Comparison of ENCODE assay signal across 12 mouse cellular contexts in the genomic region with DNA sequence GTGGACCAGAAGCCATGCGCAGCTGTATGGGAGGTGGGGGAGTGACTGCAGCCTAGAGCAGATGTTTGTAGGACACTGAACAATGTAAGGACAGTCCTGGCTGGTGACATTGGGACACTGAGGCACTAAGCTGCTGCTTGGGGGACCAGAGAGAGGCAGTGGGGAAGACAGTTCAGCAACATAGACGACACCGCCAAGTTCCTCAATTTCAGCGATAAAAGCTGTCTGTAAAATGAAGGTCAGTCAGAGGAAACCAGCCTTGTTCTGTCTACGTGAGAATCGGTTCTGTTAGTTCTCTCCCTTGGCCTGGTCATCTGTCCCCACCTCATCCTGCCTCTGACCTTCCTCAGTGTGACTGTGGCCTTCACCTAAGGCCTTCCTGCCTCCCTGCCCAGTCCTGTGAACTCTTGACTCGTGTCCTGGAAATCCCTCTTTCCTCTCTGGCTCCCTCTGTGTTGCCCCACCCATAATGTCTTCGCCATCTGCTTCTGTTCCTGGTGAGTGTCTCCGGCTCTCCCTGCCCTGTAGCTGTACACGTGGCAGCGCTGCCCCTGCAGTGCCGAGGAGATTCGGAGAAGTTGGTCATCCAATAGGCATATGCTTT. TPM values are rescaled to one million over a fixed set of nuclear protein-coding genes. Genes with fewer than 3 reads are reported as not detected.
A peak's percentile ranks its signal among the peaks of the same experiment; 100 is the strongest.
DNase-seq lines count a peak whose midpoint lies in the region; ATAC-seq and TF ChIP-seq lines count a peak whose summit lies in the region.
"Had no signal": no experiment of that assay in that cellular context is flagged by ENCODE, and none has a peak within 500 bp of the region (broad histone marks: within the 10 kb centered on the region; RNA-seq: fewer than 3 reads in every experiment).

No protein-coding gene starts in this region.

- H3K27ac ChIP-seq in heart, embryonic 16.5 days (ENCODE audit: low read length) = peak overlapping the region; percentile 5
- H3K27ac ChIP-seq in hindbrain, embryonic 13.5 days = no peak overlapping the region
- H3K27ac ChIP-seq in forebrain, embryonic 10.5 days = no peak overlapping the region
- H3K27ac ChIP-seq: embryonic facial prominence, embryonic 12.5 days; left cerebral cortex, adult 2 months had no signal

- H3K27me3 ChIP-seq in heart, embryonic 16.5 days (ENCODE audit: control insufficient read depth, insufficient read depth, low read length) = no peaks in the 10 kb centered on the region
- H3K27me3 ChIP-seq in megakaryocyte, embryonic 14.5 days (replicated peaks) = peaks cover 7% of the 10 kb centered on the region
- H3K27me3 ChIP-seq in hindbrain, embryonic 13.5 days = no peaks in the 10 kb centered on the region
- H3K27me3 ChIP-seq in forebrain, embryonic 10.5 days (ENCODE audit: poor library complexity, severe bottlenecking) = no peaks in the 10 kb centered on the region
- H3K27me3 ChIP-seq: embryonic facial prominence, embryonic 12.5 days had no signal

- H3K4me1 ChIP-seq in lung, adult 2 months (ENCODE audit: control insufficient read depth, insufficient read depth, low read length) = peaks cover 4% of the 10 kb centered on the region; the same call in 1 of the 2 replicates
- peaks cover 15% of the 10 kb centered on the region for H3K4me1 ChIP-seq in heart, embryonic 16.5 days (ENCODE audit: control insufficient read depth, insufficient read depth, low read length)
- peaks cover 90% of the 10 kb centered on the region for H3K4me1 ChIP-seq in megakaryocyte, embryonic 14.5 days
- H3K4me1 ChIP-seq in hindbrain, embryonic 13.5 days (replicated peaks) = 0 out of 2 replicates have a peak, but pooled peaks cover 5% of the 10 kb centered on the region
- peaks cover 45% of the 10 kb centered on the region for H3K4me1 ChIP-seq in forebrain, embryonic 10.5 days

- TF ChIP-seq CTCF in lung, adult 2 months (IDR thresholded peaks at IDR 0.05; ENCODE audit: insufficient read depth, low read length) = no peak

- no peak overlapping the region for H3K4me2 ChIP-seq in heart, embryonic 16.5 days (ENCODE audit: low read depth, low read length)
- no peak overlapping the region for H3K4me2 ChIP-seq in hindbrain, embryonic 13.5 days
- H3K4me2 ChIP-seq: embryonic facial prominence, embryonic 12.5 days had no signal

- no peaks in the 10 kb centered on the region for H3K9me3 ChIP-seq in heart, embryonic 16.5 days (replicated peaks; ENCODE audit: control insufficient read depth, low read length)
- H3K9me3 ChIP-seq in megakaryocyte, embryonic 14.5 days = no peaks in the 10 kb centered on the region
- H3K9me3 ChIP-seq in hindbrain, embryonic 13.5 days = no peaks in the 10 kb centered on the region
- H3K9me3 ChIP-seq in forebrain, embryonic 10.5 days = no peaks in the 10 kb centered on the region
- H3K9me3 ChIP-seq: embryonic facial prominence, embryonic 12.5 days; G1E had no signal

- WGBS in lung, adult 2 months = 33% methylated on average over 13 of the region's 13 CpGs
- WGBS in heart, embryonic 16.5 days = 61% methylated on average over 13 of the region's 13 CpGs
- 68% methylated on average over 13 of the region's 13 CpGs for WGBS in hindbrain, embryonic 13.5 days
- 79% methylated on average over 13 of the region's 13 CpGs for WGBS in forebrain, embryonic 10.5 days

- peak; percentile 56 for DNase-seq in lung, postnatal 10 days
- no peak for DNase-seq in lung, adult 2 months
- peak; percentile 73 for DNase-seq in gastrocnemius, adult 18-20 months (ENCODE audit: low spot score)
- DNase-seq in layer of hippocampus, postnatal 14 days (ENCODE audit: low spot score in 2 of 2) = no peak
- DNase-seq in forebrain, embryonic 10.5 days (ENCODE audit: extremely low spot score, low spot score) = no peak

- TF ChIP-seq POLR2A in lung, adult 2 months (IDR thresholded peaks at IDR 0.05; ENCODE audit: borderline replicate concordance, extremely low read depth, low read depth, low read length) = no peak

- H3K9ac ChIP-seq in heart, embryonic 16.5 days (ENCODE audit: low read length) = no peak overlapping the region
- no peak overlapping the region for H3K9ac ChIP-seq in hindbrain, embryonic 13.5 days
- H3K9ac ChIP-seq: embryonic facial prominence, embryonic 12.5 days had no signal

- peak; percentile 67; the same call in 1 of the 2 replicates for ATAC-seq in heart, embryonic 16.5 days (replicated peaks; ENCODE audit: extremely low read depth, insufficient read depth, low FRiP score)
- ATAC-seq in hindbrain, embryonic 13.5 days (ENCODE audit: low FRiP score) = no peak

- no peaks in the 10 kb centered on the region for H3K36me3 ChIP-seq in heart, embryonic 16.5 days (ENCODE audit: control insufficient read depth, insufficient read depth)
- H3K36me3 ChIP-seq in megakaryocyte, embryonic 14.5 days (replicated peaks; ENCODE audit: low read length) = peaks cover 28% of the 10 kb centered on the region
- H3K36me3 ChIP-seq in hindbrain, embryonic 13.5 days = no peaks in the 10 kb centered on the region
- H3K36me3 ChIP-seq in forebrain, embryonic 10.5 days (replicated peaks) = no peaks in the 10 kb centered on the region
- H3K36me3 ChIP-seq: embryonic facial prominence, embryonic 12.5 days; G1E had no signal

- H3K4me3 ChIP-seq in lung, adult 2 months (replicated peaks; ENCODE audit: extremely low read depth, low read depth, low read length) = no peak overlapping the region
- H3K4me3 ChIP-seq in heart, embryonic 16.5 days (ENCODE audit: low read length) = no peak overlapping the region
- peak overlapping the region; percentile 52 for H3K4me3 ChIP-seq in megakaryocyte, embryonic 14.5 days (replicated peaks)
- no peak overlapping the region for H3K4me3 ChIP-seq in hindbrain, embryonic 13.5 days
- no peak overlapping the region for H3K4me3 ChIP-seq in forebrain, embryonic 10.5 days
- H3K4me3 ChIP-seq: embryonic facial prominence, embryonic 12.5 days; left cerebral cortex, adult 2 months had no signal

RNA-seq across cellular contexts. Expression of a gene that starts 11.0 kb away (rescaled TPM):
- polyA plus RNA-seq in lung, adult 2 months (2012; rRNA removed) = 22.9 and 23.0 TPM in 2 replicates
- 1 to 10 TPM; 1.0 to 2.4 TPM for total RNA-seq in gastrocnemius, adult 18-20 months (2021)
- polyA plus RNA-seq in heart, embryonic 16.5 days (2015; fragmentation: Nextera tagmentation; extraction: Ambion mirVana) = 33.1 and 33.5 TPM in 2 replicates
- polyA plus RNA-seq in megakaryocyte, embryonic 14.5 days (2012; ENCODE audit: insufficient read depth, low replicate concordance) = 22.8 and 31.2 TPM in 2 replicates
- 8.0 and 8.2 TPM in 2 replicates for polyA plus RNA-seq in hindbrain, embryonic 13.5 days (2015; fragmentation: Nextera tagmentation; extraction: Ambion mirVana)
- total RNA-seq in layer of hippocampus, postnatal 14 days (2021) = 10 to 100 TPM; 10.8 to 12.0 TPM
- polyA plus RNA-seq in forebrain, embryonic 10.5 days (2016; fragmentation: Nextera tagmentation; extraction: Ambion mirVana) = 8.4 and 8.8 TPM in 2 replicates
- polyA plus RNA-seq: G1E had no signal

RNA-seq across cellular contexts. Expression of a gene that starts 24.3 kb away (rescaled TPM):
- polyA plus RNA-seq in lung, adult 2 months (2012; rRNA removed) = 0.02 and 0.03 TPM in 2 replicates
- not detected for total RNA-seq in gastrocnemius, adult 18-20 months (2021)
- polyA plus RNA-seq in heart, embryonic 16.5 days (2015; fragmentation: Nextera tagmentation; extraction: Ambion mirVana) = 0.09 TPM in 1 of 2 replicates, not detected in the other
- not detected in 2 replicates for polyA plus RNA-seq in megakaryocyte, embryonic 14.5 days (2012; ENCODE audit: insufficient read depth, low replicate concordance)
- 0.42 and 0.48 TPM in 2 replicates for polyA plus RNA-seq in hindbrain, embryonic 13.5 days (2015; fragmentation: Nextera tagmentation; extraction: Ambion mirVana)
- total RNA-seq in layer of hippocampus, postnatal 14 days (2021) = 10 to 100 TPM; 22.9 to 23.9 TPM
- polyA plus RNA-seq in forebrain, embryonic 10.5 days (2016; fragmentation: Nextera tagmentation; extraction: Ambion mirVana) = 0.09 TPM in 1 of 2 replicates, not detected in the other
- polyA plus RNA-seq: embryonic facial prominence, embryonic 12.5 days; G1E; gonadal fat pad, adult 2 months had no signal

RNA-seq across cellular contexts. Expression of a gene that starts 25.1 kb away (rescaled TPM):
- 11.0 and 12.8 TPM in 2 replicates for polyA plus RNA-seq in lung, adult 2 months (2012; rRNA removed)
- not detected for total RNA-seq in gastrocnemius, adult 18-20 months (2021)
- 1.8 and 4.9 TPM in 2 replicates for polyA plus RNA-seq in heart, embryonic 16.5 days (2015; fragmentation: Nextera tagmentation; extraction: Ambion mirVana)
- not detected in 2 replicates for polyA plus RNA-seq in megakaryocyte, embryonic 14.5 days (2012; ENCODE audit: insufficient read depth, low replicate concordance)
- polyA plus RNA-seq in hindbrain, embryonic 13.5 days (2015; fragmentation: Nextera tagmentation; extraction: Ambion mirVana) = 0.05 and 0.13 TPM in 2 replicates
- total RNA-seq in layer of hippocampus, postnatal 14 days (2021) = under 1 TPM; 0.07 to 0.12 TPM
- not detected in 2 replicates for polyA plus RNA-seq in forebrain, embryonic 10.5 days (2016; fragmentation: Nextera tagmentation; extraction: Ambion mirVana)
- polyA plus RNA-seq: G1E had no signal

RNA-seq across cellular contexts. Expression of a gene that starts 51.8 kb away (rescaled TPM):
- 0.33 and 1.2 TPM in 2 replicates for polyA plus RNA-seq in lung, adult 2 months (2012; rRNA removed)
- total RNA-seq in gastrocnemius, adult 18-20 months (2021) = under 1 TPM in 1 of 2 experiments, not detected in 1; 0.17 TPM
- 0.38 and 0.79 TPM in 2 replicates for polyA plus RNA-seq in heart, embryonic 16.5 days (2015; fragmentation: Nextera tagmentation; extraction: Ambion mirVana)
- not detected in 2 replicates for polyA plus RNA-seq in megakaryocyte, embryonic 14.5 days (2012; ENCODE audit: insufficient read depth, low replicate concordance)
- 0.23 and 0.31 TPM in 2 replicates for polyA plus RNA-seq in hindbrain, embryonic 13.5 days (2015; fragmentation: Nextera tagmentation; extraction: Ambion mirVana)
- total RNA-seq in layer of hippocampus, postnatal 14 days (2021) = not detected
- 0.30 and 0.39 TPM in 2 replicates for polyA plus RNA-seq in forebrain, embryonic 10.5 days (2016; fragmentation: Nextera tagmentation; extraction: Ambion mirVana)
- polyA plus RNA-seq: G1E had no signal

RNA-seq across cellular contexts. Expression of a gene that starts 52.4 kb away (rescaled TPM):
- 145 and 187 TPM in 2 replicates for polyA plus RNA-seq in lung, adult 2 months (2012; rRNA removed)
- 1 to 10 TPM in 1 of 2 experiments, under 1 TPM in 1; 0.96 to 1.8 TPM for total RNA-seq in gastrocnemius, adult 18-20 months (2021)
- 38.2 and 88.5 TPM in 2 replicates for polyA plus RNA-seq in heart, embryonic 16.5 days (2015; fragmentation: Nextera tagmentation; extraction: Ambion mirVana)
- polyA plus RNA-seq in megakaryocyte, embryonic 14.5 days (2012; ENCODE audit: insufficient read depth, low replicate concordance) = 860 and 3,464 TPM in 2 replicates
- polyA plus RNA-seq in hindbrain, embryonic 13.5 days (2015; fragmentation: Nextera tagmentation; extraction: Ambion mirVana) = 6.3 and 8.8 TPM in 2 replicates
- total RNA-seq in layer of hippocampus, postnatal 14 days (2021) = 1 to 10 TPM; 2.5 to 3.5 TPM
- 3.1 and 6.1 TPM in 2 replicates for polyA plus RNA-seq in forebrain, embryonic 10.5 days (2016; fragmentation: Nextera tagmentation; extraction: Ambion mirVana)

Comparison
In these comparisons a context has a peak if more than half of its experiments do, and no peak if none do; other contexts are left out.
1. DNase-seq: peak in lung, postnatal 10 days (single experiment) and gastrocnemius, adult 18-20 months (single experiment); none in lung, adult 2 months (single experiment), layer of hippocampus, postnatal 14 days (0 of 2) and forebrain, embryonic 10.5 days (single experiment).